Mouse (Mus musculus) gastrocnemius, postnatal 14 days (tissue): ENCODE measurements around the gene Erg28. TPM values are rescaled to one million over a fixed set of nuclear protein-coding genes. Genes with fewer than 3 reads are reported as not detected.
A peak's percentile ranks its signal among the peaks of the same experiment; 100 is the strongest.

ENCODE experiments used
- DNase-seq: peaks from one replicate; pipeline ENCODE4 v3.0.0; 2021; ENCODE audit warnings: mixed read lengths
- intact Hi-C: fragments of 180-260 bp; cut with DNase I; formaldehyde crosslinking; loops from one replicate; pipeline ENCODE4 v1.15.1; 2025; ENCODE audit warnings: low total_unique reads
- total RNA-seq, 2 experiments: library from RNA; stranded (reverse); gene quantifications; 2 replicates each; pipeline ENCODE4 v1.2.3; 2021

Erg28 gene
- total RNA-seq, 2 experiments from 2014 or later, result 4.1 to 7.2 TPM

GRCm38 (mm10) chr12:85825822-85826221 is 1.5 kb upstream of the Erg28 start:
- DNase-seq, result no peak
- intact Hi-C loops, result no loop called here

DNA sequence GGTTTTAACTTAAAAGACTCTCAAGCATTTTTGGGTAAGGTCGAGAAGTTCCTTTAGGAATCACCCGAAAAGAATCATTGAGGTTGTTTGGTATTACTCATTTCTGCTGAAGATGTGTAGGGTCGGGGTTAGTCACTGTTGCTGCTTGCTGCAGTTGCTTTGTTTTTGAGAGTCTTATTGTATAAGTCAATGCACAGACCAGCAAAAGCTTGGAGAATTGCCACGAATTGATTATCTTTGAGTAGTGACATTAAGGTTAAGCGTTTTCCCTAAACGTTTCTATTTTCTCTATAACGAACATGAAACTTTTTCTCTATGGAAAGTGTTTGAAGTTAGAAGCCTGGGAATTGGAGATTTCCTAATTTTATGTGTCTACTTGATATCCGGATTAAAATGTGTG is 1.0 kb upstream of the Erg28 start:
- intact Hi-C loops, result no loop called here
- DNase-seq, result no peak

- no peak for DNase-seq
- intact Hi-C loops, result no loop called here
These were observed 2.3 kb downstream of the Erg28 start for GRCm38 (mm10) chr12:85822051-85822450.

DNA sequence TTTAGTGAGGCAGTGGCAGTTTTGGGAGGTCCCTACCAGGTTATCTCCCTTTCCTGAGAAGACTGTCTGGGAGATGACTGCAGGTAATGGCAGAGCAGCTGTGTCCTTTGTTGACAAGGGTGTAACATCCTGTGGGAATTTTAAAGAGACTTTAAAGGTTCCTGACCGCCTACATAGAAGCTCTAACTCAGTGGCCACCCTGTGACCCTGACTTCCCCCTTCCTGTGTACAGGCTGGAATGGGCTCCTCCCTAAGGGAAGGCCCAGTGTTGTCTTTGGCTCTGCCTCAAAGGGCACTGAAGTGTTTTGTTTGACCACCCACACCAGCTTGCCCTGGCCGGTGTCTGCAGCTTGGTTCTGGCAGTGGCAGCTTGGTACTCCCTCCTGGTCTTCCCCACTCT is 10.8 kb downstream of the Erg28 start:
- intact Hi-C loops, result no loop called here

DNA sequence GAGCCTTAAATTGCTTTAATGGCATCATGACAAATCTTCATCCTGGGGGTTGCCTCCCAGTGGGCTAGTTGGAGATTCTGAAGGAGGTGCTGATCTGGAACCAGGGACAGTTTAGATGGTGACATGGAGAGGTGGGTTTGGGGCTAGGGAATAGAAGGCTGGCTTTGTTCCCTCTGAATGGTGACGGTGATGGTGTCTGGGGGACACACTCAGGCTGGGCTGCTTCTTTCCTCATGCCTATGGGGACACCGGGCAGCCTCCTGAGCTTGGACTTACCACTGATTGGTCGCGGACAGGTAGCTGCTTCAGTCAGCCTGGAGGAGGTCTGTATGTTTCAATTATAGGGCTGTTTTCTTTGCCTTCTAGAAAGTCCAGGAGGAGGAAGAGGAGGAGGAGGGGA is 12.7 kb downstream of the Erg28 start:
- no peak for DNase-seq
- intact Hi-C loops, result no loop called here

More for the DNA sequence above, 10.8 kb downstream of the Erg28 start:
- DNase-seq, result no peak

DNA sequence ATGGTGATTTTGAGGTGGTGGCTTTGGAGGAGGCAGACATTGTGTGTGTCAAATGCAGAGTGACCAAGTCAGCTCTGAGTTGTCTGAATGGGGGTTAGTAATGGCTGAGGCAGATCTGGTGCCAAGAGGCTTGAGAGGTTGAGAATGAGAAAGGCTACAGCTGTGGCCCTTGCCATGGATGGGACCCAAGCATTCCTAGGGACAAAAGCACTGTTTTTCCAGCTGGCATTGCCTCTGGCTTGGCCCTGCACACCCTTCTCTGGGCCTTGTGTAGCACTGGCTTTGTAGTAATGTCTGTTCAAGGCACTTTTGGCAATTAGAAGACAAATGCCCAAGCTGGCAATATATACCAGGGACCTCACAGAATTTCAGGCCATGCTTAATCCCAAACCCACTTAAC is 13.4 kb downstream of the Erg28 start:
- no peak for DNase-seq
- intact Hi-C loops, result no loop called here

DNA sequence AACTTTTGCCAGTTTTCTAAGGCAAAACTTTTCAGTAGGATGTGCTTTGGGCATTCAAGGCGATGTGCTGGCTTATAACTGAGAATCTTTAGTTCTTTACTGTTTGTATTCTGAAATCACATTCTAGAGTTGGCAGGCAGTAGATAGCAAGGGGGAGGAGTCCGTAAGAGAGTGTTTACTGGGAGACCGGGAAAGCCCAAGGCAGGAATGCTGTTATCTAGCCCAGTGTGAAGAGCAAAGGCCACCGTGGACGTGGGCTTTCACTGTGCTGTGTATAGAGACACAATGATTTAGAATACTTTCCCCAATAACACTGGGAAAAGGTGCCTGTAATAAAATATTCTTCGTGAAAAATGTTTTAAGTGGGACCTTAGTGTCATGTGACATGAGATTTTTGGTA is 14.6 kb downstream of the Erg28 start:
- DNase-seq, result no peak
- intact Hi-C loops, result no loop called here

- intact Hi-C loops, result no loop called here
- peak; percentile 52 for DNase-seq
These were observed 24.3 kb downstream of the Erg28 start for GRCm38 (mm10) chr12:85800031-85800430.

DNA sequence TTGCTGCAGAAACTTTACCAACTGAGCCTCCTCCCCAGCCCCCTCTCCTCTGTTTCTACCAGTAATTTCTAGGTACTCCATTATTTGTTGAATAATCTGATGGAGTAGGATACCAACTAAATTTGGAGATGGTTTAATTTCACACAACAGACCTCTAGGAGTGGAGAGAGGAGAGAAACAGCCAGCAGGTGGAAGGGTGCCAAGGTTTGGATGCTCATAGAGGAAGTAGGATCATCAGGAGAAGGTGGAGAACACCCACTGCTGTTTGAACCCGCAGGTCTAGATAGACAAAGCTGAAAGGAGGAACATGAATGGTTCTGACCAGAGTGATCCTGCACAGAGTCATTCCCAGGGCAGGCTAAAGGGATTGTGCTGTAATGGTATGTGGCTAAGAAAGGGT is 28.8 kb downstream of the Erg28 start:
- no peak for DNase-seq
- intact Hi-C loops, result no loop called here

- no peak for DNase-seq
- intact Hi-C loops, result no loop called here
These were observed 30.3 kb downstream of the Erg28 start for GRCm38 (mm10) chr12:85794094-85794493.

DNA sequence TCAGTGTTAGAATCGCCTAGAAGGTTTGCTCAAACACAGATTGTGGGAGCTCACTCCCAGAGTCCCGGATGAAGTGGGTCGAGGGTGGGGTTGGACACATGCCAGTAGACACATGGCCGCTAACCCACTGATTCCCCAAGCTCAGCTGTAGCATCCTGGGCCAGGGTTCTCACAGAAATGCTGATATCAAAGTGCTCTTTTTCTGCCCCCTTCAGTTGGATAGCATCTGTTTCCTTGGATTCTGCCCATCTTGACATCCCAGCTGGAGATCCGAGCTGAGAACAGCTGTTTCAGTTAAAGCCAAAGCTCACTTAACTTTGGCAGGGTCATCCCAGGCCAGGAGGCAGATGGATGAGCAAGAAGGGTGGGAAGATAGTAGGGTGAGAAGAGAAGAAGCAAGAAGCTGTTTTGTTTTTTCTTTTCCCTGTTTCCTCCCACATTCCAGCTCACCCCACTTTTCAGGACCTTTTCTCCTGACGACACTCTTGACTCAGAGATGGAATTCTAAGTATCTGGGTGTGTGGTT is 31.5 kb downstream of the Erg28 start:
- DNase-seq, result peak; percentile 68
- intact Hi-C loops, result no loop called here

DNA sequence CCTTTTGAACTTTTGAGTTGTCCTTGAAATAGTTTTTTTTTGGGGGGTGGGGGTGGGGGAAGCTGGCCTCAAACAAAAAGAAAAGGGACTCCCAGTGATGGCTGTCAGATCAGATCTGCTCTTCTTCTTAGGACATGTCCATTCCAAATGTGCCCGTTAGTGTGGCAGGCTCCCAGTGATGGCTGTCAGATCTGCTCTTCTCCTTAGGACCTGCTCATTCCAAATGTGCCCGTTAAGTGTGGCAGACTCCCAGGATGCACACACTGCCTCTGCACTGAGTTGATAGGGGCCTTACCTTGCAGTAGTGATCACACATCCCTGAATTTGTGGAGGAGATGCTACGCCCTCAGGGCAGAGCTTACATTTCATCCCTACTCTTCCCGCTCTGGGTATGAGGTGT is 32.2 kb downstream of the Erg28 start:
- no peak for DNase-seq
- intact Hi-C loops, result no loop called here

DNA sequence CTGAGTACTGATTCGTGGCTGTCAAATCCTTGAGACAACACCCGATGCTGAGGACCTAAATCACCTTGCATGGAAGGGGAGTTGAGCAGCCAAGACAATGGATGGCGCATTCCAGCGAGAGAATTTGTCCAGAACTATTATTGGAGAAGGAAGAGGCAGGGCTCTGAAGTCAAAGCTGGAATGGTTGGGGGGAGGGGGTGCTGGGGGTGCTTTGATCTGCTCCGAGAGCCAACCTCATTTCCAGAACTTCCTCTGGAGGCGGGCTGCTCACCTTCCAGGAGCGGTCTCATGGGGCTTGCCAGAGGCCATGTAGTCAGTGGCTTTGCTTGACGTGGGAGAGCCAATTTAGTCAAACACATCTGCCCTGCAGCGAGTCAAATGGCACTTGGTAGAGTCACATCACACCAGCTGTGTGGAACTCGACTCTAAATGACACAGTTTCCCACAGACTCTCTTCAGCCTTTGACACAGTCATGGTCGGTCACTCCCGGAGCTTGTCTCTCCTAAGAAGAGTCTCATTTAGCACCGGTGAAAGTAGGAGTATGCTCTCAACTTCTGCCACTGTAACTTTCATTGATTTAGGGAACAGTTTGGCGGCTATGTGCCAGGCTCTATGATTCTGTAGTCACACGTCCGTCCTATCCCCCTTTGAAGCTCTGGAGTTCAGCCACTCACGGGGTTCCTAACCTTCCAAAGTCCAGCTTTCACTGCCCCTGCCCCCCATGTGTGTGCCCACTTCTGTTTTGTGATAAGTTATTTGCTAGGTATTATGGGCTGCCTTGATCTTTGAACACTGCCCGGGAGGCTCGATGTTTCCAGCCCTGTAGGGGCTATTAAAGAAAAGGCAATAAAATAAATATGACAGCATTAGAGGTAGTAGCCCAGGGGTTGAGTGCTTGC is 39.2 kb downstream of the Erg28 start:
- peak; percentile 20 for DNase-seq
- intact Hi-C loops, result no loop called here

GRCm38 (mm10) chr12:85781606-85782005 is 42.7 kb downstream of the Erg28 start:
- intact Hi-C loops, result no loop called here
- DNase-seq, result no peak

GRCm38 (mm10) chr12:85779707-85780106 is 44.6 kb downstream of the Erg28 start:
- intact Hi-C loops, result no loop called here
- no peak for DNase-seq

DNA sequence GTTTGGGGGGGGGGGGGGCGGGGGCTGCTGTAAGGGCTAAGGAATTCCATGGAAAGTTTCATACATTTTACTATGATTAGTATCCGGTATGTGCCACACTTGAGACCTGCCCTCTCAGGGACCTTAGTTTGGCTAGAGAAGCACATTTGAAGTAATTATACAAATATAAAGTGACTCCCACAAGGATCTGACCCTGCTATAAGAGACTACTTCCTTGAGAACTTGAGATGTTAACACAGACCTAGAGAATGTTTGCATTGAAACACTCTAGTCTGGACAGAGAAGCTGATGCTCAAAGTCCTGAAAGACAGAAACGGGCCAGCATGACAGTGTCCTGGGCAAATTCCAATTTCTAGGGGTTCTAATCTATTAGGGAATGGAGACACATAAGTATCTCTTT is 45.4 kb downstream of the Erg28 start:
- intact Hi-C loops, result no loop called here
- no peak for DNase-seq

DNA sequence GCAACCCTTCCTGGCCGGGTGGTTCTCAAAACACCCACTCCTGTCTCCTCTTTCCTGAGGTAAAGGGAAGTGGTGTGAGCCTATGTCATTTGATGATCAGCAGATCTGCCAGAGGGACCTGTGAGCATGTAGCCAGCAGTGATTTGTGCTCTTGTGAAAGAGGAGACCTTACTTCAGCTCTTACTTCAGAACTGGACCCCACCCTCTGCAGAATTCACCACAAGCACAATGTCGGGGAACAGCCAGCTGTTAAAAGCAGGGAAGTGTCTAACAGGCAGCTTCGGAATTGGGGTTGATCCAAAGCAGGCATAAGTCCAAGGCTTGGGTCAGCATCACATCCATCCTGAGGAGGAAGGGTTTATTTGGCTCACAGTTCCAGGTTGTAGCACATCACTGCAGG is 53.0 kb downstream of the Erg28 start:
- DNase-seq, result peak; percentile 35
- intact Hi-C loops, result no loop called here

GRCm38 (mm10) chr12:85767750-85768149 is 56.6 kb downstream of the Erg28 start:
- intact Hi-C loops, result no loop called here
- DNase-seq, result peak; percentile 10

- DNase-seq, result no peak
- intact Hi-C loops, result no loop called here
These were observed 58.1 kb downstream of the Erg28 start for GRCm38 (mm10) chr12:85766287-85766686.
